Mouse (Mus musculus): ENCODE data around the gene Tmem158. TPM values are rescaled to one million over a fixed set of nuclear protein-coding genes. Genes with fewer than 3 reads are reported as not detected.

Gene Tmem158
- polyA plus RNA-seq, 1 experiment from 2014 or later, result 26.0 TPM

- Histone ChIP-seq H3K4me3 (no peak overlapping the region), H3K4me2 (replicated peaks) (no peak overlapping the region), H3K9ac (no peak overlapping the region), H3K4me1 (no peaks in the 10 kb centered on the region), H3K9me3 (no peaks in the 10 kb centered on the region), H3K27ac (no peak overlapping the region), H3K36me3 (no peaks in the 10 kb centered on the region), H3K27me3 (replicated peaks) (no peaks in the 10 kb centered on the region)
- 94% methylated on average over 5 of the region's 5 CpGs for WGBS
- no peak for ATAC-seq (ENCODE audit: low FRiP score, low read depth)
Observed at GRCm38 (mm10) chr9:123241191-123241590, 19.4 kb downstream of the Tmem158 start.

- Histone ChIP-seq H3K9ac (no peak overlapping the region), H3K9me3 (no peaks in the 10 kb centered on the region), H3K27ac (no peak overlapping the region), H3K4me3 (no peak overlapping the region), H3K27me3 (replicated peaks) (no peaks in the 10 kb centered on the region), H3K4me1 (no peaks in the 10 kb centered on the region), H3K36me3 (no peaks in the 10 kb centered on the region), H3K4me2 (replicated peaks) (no peak overlapping the region)
- no peak for ATAC-seq (ENCODE audit: low FRiP score, low read depth)
- 94% methylated on average over 2 of the region's 2 CpGs for WGBS
Observed at GRCm38 (mm10) chr9:123240751-123241150, 19.8 kb downstream of the Tmem158 start.

- H3K4me3 ChIP-seq, result no peak overlapping the region
- H3K36me3 ChIP-seq, result no peaks in the 10 kb centered on the region
- no peak for ATAC-seq (ENCODE audit: low FRiP score, low read depth)
- H3K9me3 ChIP-seq, result no peaks in the 10 kb centered on the region
- H3K27ac ChIP-seq, result no peak overlapping the region
- WGBS, result 97% methylated on average over 5 of the region's 5 CpGs
- H3K27me3 ChIP-seq (replicated peaks), result no peaks in the 10 kb centered on the region
- H3K4me1 ChIP-seq, result no peaks in the 10 kb centered on the region
- no peak overlapping the region for H3K4me2 ChIP-seq (replicated peaks)
- H3K9ac ChIP-seq, result no peak overlapping the region
Observed at GRCm38 (mm10) chr9:123240271-123240670, 20.3 kb downstream of the Tmem158 start.

- Histone ChIP-seq H3K4me1 (no peaks in the 10 kb centered on the region), H3K4me3 (no peak overlapping the region), H3K4me2 (replicated peaks) (no peak overlapping the region), H3K9ac (no peak overlapping the region), H3K36me3 (no peaks in the 10 kb centered on the region), H3K27me3 (replicated peaks) (no peaks in the 10 kb centered on the region), H3K27ac (no peak overlapping the region), H3K9me3 (no peaks in the 10 kb centered on the region)
- WGBS, result 75% methylated on average over 2 of the region's 2 CpGs
- no peak for ATAC-seq (ENCODE audit: low FRiP score, low read depth)
Observed at GRCm38 (mm10) chr9:123239651-123240050, 20.9 kb downstream of the Tmem158 start.

GRCm38 (mm10) chr9:123238256-123239045 is 22.1 kb downstream of the Tmem158 start:
- ATAC-seq (ENCODE audit: low FRiP score, low read depth), result no peak
- 51% methylated on average over 4 of the region's 4 CpGs for WGBS
- no peak overlapping the region for H3K4me3 ChIP-seq
- H3K4me1 ChIP-seq, result no peaks in the 10 kb centered on the region
- H3K27me3 ChIP-seq (replicated peaks), result no peaks in the 10 kb centered on the region
- no peak overlapping the region for H3K27ac ChIP-seq
- no peaks in the 10 kb centered on the region for H3K9me3 ChIP-seq
- H3K4me2 ChIP-seq (replicated peaks), result no peak overlapping the region
- H3K36me3 ChIP-seq, result no peaks in the 10 kb centered on the region
- H3K9ac ChIP-seq, result no peak overlapping the region

DNA sequence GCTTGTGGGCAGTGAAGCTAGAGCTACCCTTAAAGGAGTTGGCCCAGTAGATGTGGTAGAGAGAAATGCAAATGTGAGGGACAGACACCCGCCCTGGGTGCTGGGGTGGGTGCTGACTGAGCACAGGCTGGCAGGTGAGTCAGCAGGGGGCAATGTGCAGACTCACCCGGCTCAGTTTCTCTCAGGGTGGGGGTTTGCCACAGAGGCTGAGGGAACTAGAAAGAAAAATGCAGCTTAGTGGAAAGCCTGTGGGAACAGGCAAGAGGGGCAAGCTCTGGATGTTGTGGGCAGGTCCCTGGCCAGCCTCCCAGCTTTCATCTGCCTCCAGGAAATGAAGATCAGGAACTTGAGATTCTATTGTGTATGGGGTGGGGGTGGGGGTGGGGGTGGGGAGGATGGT is 22.8 kb downstream of the Tmem158 start:
- Histone ChIP-seq H3K36me3 (no peaks in the 10 kb centered on the region), H3K9ac (no peak overlapping the region), H3K4me2 (replicated peaks) (no peak overlapping the region), H3K27me3 (replicated peaks) (no peaks in the 10 kb centered on the region), H3K4me1 (no peaks in the 10 kb centered on the region), H3K27ac (no peak overlapping the region), H3K4me3 (no peak overlapping the region), H3K9me3 (no peaks in the 10 kb centered on the region)
- no peak for ATAC-seq (ENCODE audit: low FRiP score, low read depth)
- WGBS, result 50% methylated on average over 2 of the region's 2 CpGs

- WGBS, result 61% methylated on average over 3 of the region's 3 CpGs
- H3K27me3 ChIP-seq (replicated peaks), result no peaks in the 10 kb centered on the region
- no peak overlapping the region for H3K4me2 ChIP-seq (replicated peaks)
- no peak for ATAC-seq (ENCODE audit: low FRiP score, low read depth)
- no peaks in the 10 kb centered on the region for H3K9me3 ChIP-seq
- H3K27ac ChIP-seq, result no peak overlapping the region
- H3K4me1 ChIP-seq, result no peaks in the 10 kb centered on the region
- no peak overlapping the region for H3K9ac ChIP-seq
- no peak overlapping the region for H3K4me3 ChIP-seq
- no peaks in the 10 kb centered on the region for H3K36me3 ChIP-seq
Observed at GRCm38 (mm10) chr9:123235621-123236020, 24.9 kb downstream of the Tmem158 start.

- ATAC-seq (ENCODE audit: low FRiP score, low read depth), result no peak
- H3K4me3 ChIP-seq, result no peak overlapping the region
- H3K4me1 ChIP-seq, result no peaks in the 10 kb centered on the region
- no peaks in the 10 kb centered on the region for H3K36me3 ChIP-seq
- H3K27ac ChIP-seq, result no peak overlapping the region
- 73% methylated on average over 4 of the region's 4 CpGs for WGBS
- H3K9me3 ChIP-seq, result no peaks in the 10 kb centered on the region
- no peaks in the 10 kb centered on the region for H3K27me3 ChIP-seq (replicated peaks)
- no peak overlapping the region for H3K9ac ChIP-seq
- H3K4me2 ChIP-seq (replicated peaks), result no peak overlapping the region
Observed at GRCm38 (mm10) chr9:123229826-123230225, 30.7 kb downstream of the Tmem158 start.

- no peak overlapping the region for H3K27ac ChIP-seq
- H3K9ac ChIP-seq, result no peak overlapping the region
- no peak overlapping the region for H3K4me3 ChIP-seq
- H3K9me3 ChIP-seq, result no peaks in the 10 kb centered on the region
- H3K4me1 ChIP-seq, result no peaks in the 10 kb centered on the region
- no peak overlapping the region for H3K4me2 ChIP-seq (replicated peaks)
- no peaks in the 10 kb centered on the region for H3K27me3 ChIP-seq (replicated peaks)
- no peak for ATAC-seq (ENCODE audit: low FRiP score, low read depth)
- H3K36me3 ChIP-seq, result no peaks in the 10 kb centered on the region
Observed at GRCm38 (mm10) chr9:123228671-123229070, 31.9 kb downstream of the Tmem158 start.

GRCm38 (mm10) chr9:123227106-123227750 is 33.3 kb downstream of the Tmem158 start:
- no peaks in the 10 kb centered on the region for H3K9me3 ChIP-seq
- H3K27ac ChIP-seq, result no peak overlapping the region
- H3K4me2 ChIP-seq (replicated peaks), result no peak overlapping the region
- no peak overlapping the region for H3K9ac ChIP-seq
- H3K27me3 ChIP-seq (replicated peaks), result no peaks in the 10 kb centered on the region
- no peaks in the 10 kb centered on the region for H3K36me3 ChIP-seq
- H3K4me3 ChIP-seq, result no peak overlapping the region
- 84% methylated on average over 3 of the region's 3 CpGs for WGBS
- no peaks in the 10 kb centered on the region for H3K4me1 ChIP-seq
- no peak for ATAC-seq (ENCODE audit: low FRiP score, low read depth)

- no peak for ATAC-seq (ENCODE audit: low FRiP score, low read depth)
- no peak overlapping the region for H3K4me2 ChIP-seq (replicated peaks)
- no peaks in the 10 kb centered on the region for H3K36me3 ChIP-seq
- no peaks in the 10 kb centered on the region for H3K4me1 ChIP-seq
- no peaks in the 10 kb centered on the region for H3K27me3 ChIP-seq (replicated peaks)
- H3K27ac ChIP-seq, result no peak overlapping the region
- no peaks in the 10 kb centered on the region for H3K9me3 ChIP-seq
- no peak overlapping the region for H3K9ac ChIP-seq
- H3K4me3 ChIP-seq, result no peak overlapping the region
- WGBS, result 80% methylated on average over 2 of the region's 2 CpGs
Observed at GRCm38 (mm10) chr9:123224863-123225431, 35.6 kb downstream of the Tmem158 start.

DNA sequence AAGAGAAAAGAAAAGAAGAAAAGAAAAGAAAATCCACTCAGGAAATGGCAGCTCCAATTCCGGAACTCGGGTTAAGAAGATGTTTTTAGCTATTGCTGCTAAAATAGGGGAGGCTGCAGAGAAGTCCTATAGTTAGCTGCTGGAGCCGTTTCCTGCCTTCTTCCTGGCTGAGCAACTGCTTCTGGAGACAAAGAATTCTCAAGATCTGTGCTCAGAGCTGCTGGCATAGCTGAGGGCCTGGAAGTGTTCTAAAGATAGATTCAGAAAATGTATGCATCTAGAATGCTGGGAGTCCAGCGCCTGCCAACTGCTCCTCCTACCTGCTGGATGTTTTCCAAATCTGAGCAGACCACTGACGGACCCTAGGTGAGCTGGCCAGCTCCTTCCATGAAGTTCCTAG is 40.7 kb downstream of the Tmem158 start:
- Histone ChIP-seq H3K4me2 (replicated peaks) (no peak overlapping the region), H3K4me3 (no peak overlapping the region), H3K4me1 (peaks cover 7% of the 10 kb centered on the region), H3K9me3 (no peaks in the 10 kb centered on the region), H3K27ac (no peak overlapping the region), H3K27me3 (replicated peaks) (peaks cover 13% of the 10 kb centered on the region), H3K36me3 (no peaks in the 10 kb centered on the region), H3K9ac (no peak overlapping the region)
- WGBS, result 68% methylated on average over 5 of the region's 5 CpGs
- ATAC-seq (ENCODE audit: low FRiP score, low read depth), result no peak

Data from neural tube, embryonic 12.5 days (tissue).